Mouse (Mus musculus) C3H10T1/2 (cell line): ENCODE measurements around the gene Gm44596. TPM values are rescaled to one million over a fixed set of nuclear protein-coding genes. Genes with fewer than 3 reads are reported as not detected.

Experiments used
- polyA plus RNA-seq, 2 experiments: library from polyadenylated mRNA; unstranded; fragments of >200 nt; fragmentation: generic; extraction: Trizol; gene quantifications; one replicate each; pipeline ENCODE4 v1.2.1; 2012; ENCODE audit warnings: missing spikeins in 2 of 2

Gene Gm44596
- not detected for polyA plus RNA-seq

GRCm38 (mm10) chr6:128375192-128375591 lies at the start of gene Gm44596, which contains the start of gene Tex52:
Gene Gm44596, plus strand, starts transcription at chr6:128375503.
Gene Tex52, plus strand, starts transcription at chr6:128375456.

GRCm38 (mm10) chr6:128355726-128356416 lies 19.4 kb upstream of the Gm44596 start, which contains the start of gene Tulp3:
Gene Tulp3, minus strand, starts transcription at chr6:128355851.

GRCm38 (mm10) chr6:128362381-128363006 lies 12.8 kb upstream of the Gm44596 start, which contains the start of the genes Rhno1 and Foxm1:
Gene Rhno1, minus strand, starts transcription at chr6:128362911.
Gene Foxm1, plus strand, starts transcription at chr6:128362967.

GRCm38 (mm10) chr6:128398996-128399395 lies 23.7 kb downstream of the Gm44596 start, which contains the start of gene Nrip2:
Gene Nrip2, plus strand, starts transcription at chr6:128399296.

GRCm38 (mm10) chr6:128424269-128425019 lies 49.1 kb downstream of the Gm44596 start, which contains the start of gene Itfg2:
Gene Itfg2, minus strand, starts transcription at chr6:128424931.

GRCm38 (mm10) chr6:128438317-128438870 lies 63.1 kb downstream of the Gm44596 start, which contains the start of gene Fkbp4:
Gene Fkbp4, minus strand, starts transcription at chr6:128438677.

Other genes with a start within 250 kb of the Gm44596 start
- gene Tspan9, start 231.9 kb upstream of the Gm44596 start, polyA plus RNA-seq, result 10 to 100 TPM; 26.6 to 61.3 TPM
- gene Tead4, start 74.7 kb upstream of the Gm44596 start, polyA plus RNA-seq, result 1 to 10 TPM; 1.3 to 8.9 TPM
- gene Tulp3, start 19.7 kb upstream of the Gm44596 start, polyA plus RNA-seq, result 10 to 100 TPM; 15.3 to 35.1 TPM
- 10 to 100 TPM; 38.5 to 42.2 TPM for gene Rhno1, start 12.6 kb upstream of the Gm44596 start, polyA plus RNA-seq
- 10 to 100 TPM; 26.2 to 39.5 TPM for gene Foxm1, start 12.5 kb upstream of the Gm44596 start, polyA plus RNA-seq
- under 1 TPM; 0.02 to 0.08 TPM for gene Tex52, start within 50 bp of the Gm44596 start, polyA plus RNA-seq
- under 1 TPM; 0.04 to 0.37 TPM for gene Nrip2, start 23.8 kb downstream of the Gm44596 start, polyA plus RNA-seq
- gene Itfg2, start 49.4 kb downstream of the Gm44596 start, polyA plus RNA-seq, result 10 to 100 TPM; 12.5 to 27.9 TPM
- gene Fkbp4, start 63.2 kb downstream of the Gm44596 start, polyA plus RNA-seq, result 100 to 1,000 TPM; 126 to 267 TPM
- gene Pzp, start 151.2 kb downstream of the Gm44596 start, polyA plus RNA-seq, result not detected
- gene A2ml1, start 206.1 kb downstream of the Gm44596 start, polyA plus RNA-seq, result not detected
- under 1 TPM in 1 of 2 experiments, not detected in 1; 0.05 TPM for gene Klrb1a, start 248.0 kb downstream of the Gm44596 start, polyA plus RNA-seq